Mouse (Mus musculus) midbrain, postnatal 0 days (tissue): ENCODE results near the gene Olfr1137. TPM values are rescaled to one million over a fixed set of nuclear protein-coding genes. Genes with fewer than 3 reads are reported as not detected.

ENCODE experiments used
- ATAC-seq: fragments of 200-750 bp; cut with Nextera tagmentation; 2 replicates; pipeline ENCODE4 v1.8.0; 2017; ENCODE audit warnings: moderate number of reproducible peaks, mild to moderate bottlenecking, moderate TSS enrichment, moderate library complexity; ENCODE audit not compliant: low FRiP score
- DNase-seq: peaks from one replicate; pipeline ENCODE4 v3.0.0-alpha.2; 2015; ENCODE audit warnings: low spot score
- H3K27ac ChIP-seq: fragments of 300-500 bp; sonication (generic); 2 replicates; pipeline ENCODE4 v1.5.1; 2014; ENCODE audit warnings: low read depth, mild to moderate bottlenecking, low read length, mixed read lengths
- H3K27me3 ChIP-seq: fragments of 300-500 bp; sonication (generic); 2 replicates; pipeline ENCODE4 v1.6.1; 2014; ENCODE audit warnings: low read length, control low read depth, mixed read lengths; ENCODE audit not compliant: insufficient read depth
- H3K36me3 ChIP-seq: fragments of 300-500 bp; sonication (generic); 2 replicates; pipeline ENCODE4 v1.6.1; 2014; ENCODE audit warnings: low read length, control low read depth, mixed read lengths; ENCODE audit not compliant: insufficient read depth
- H3K4me1 ChIP-seq: fragments of 300-500 bp; sonication (generic); 2 replicates; pipeline ENCODE4 v1.6.1; 2014; ENCODE audit warnings: mild to moderate bottlenecking, control low read depth, antibody characterized with exemption, low read length, mixed read lengths; ENCODE audit not compliant: insufficient read depth
- H3K4me2 ChIP-seq: fragments of 300-500 bp; sonication (generic); 2 replicates; pipeline ENCODE4 v1.6.1; 2014; ENCODE audit warnings: low read depth, mild to moderate bottlenecking, low read length, mixed read lengths; ENCODE audit not compliant: poor library complexity, severe bottlenecking
- H3K4me3 ChIP-seq: fragments of 300-500 bp; sonication (generic); 2 replicates; pipeline ENCODE4 v1.5.1; 2014; ENCODE audit warnings: low read depth, mild to moderate bottlenecking, low read length, moderate library complexity
- H3K9ac ChIP-seq: fragments of 300-500 bp; sonication (generic); replicated peaks from 2 replicates; pipeline ENCODE4 v1.6.1; 2014; ENCODE audit warnings: mild to moderate bottlenecking, low read length, moderate library complexity, mixed read lengths; ENCODE audit not compliant: poor library complexity, severe bottlenecking
- H3K9me3 ChIP-seq: fragments of 300-500 bp; sonication (generic); 2 replicates; pipeline ENCODE4 v1.6.1; 2016; ENCODE audit warnings: low read length, control low read depth
- CTCF ChIP-seq: IDR thresholded peaks from 2 replicates; pipeline ENCODE4 v1.5.1; 2016; ENCODE audit warnings: antibody characterized with exemption, mild to moderate bottlenecking
- WGBS: fragments of 180-500 bp; shearing (Covaris S2); extraction: QIAGEN DNeasy Blood & Tissue Kit; methylation state at CpG from one replicate; pipeline ENCODE4 v1.1.7; 2014; 5-methylcytosine and 5-hydroxymethylcytosine counted together
- polyA plus RNA-seq: library from polyadenylated mRNA; unstranded; fragments of >200 nt; fragmentation: Nextera tagmentation; extraction: Ambion mirVana; gene quantifications from 2 replicates; pipeline ENCODE4 v1.2.1, GENCODE M21; 2015
- total RNA-seq: library from RNA; depleted of rRNA; stranded (reverse); fragments of >200 nt; gene quantifications from 2 replicates; pipeline ENCODE4 v1.2.3, GENCODE M21; 2014; rRNA removed

The Olfr1137 gene
- total RNA-seq (not detected in 2 replicates), polyA plus RNA-seq (not detected in 2 replicates)

DNA sequence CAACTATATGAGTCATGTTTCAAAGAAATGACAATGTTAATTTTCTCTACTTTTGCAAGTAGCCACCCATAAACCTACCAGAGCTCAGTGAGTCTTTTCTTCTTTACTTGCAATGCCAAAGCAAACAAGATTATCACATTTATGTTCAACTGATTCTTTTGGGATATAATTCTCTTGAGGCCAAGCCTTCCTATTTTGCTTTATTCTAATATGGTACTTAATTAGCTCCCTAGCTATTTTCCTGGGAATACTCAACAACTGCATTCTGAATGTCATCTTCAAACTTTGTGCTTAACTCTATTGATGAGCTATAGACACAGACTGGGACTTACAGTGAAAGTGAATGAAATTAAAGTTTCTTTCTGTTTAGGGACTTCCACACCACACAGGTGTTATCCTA is at the start of gene Olfr1137:
TSS of gene Olfr1137 (minus strand) at position 101 of the 400 bp plus-strand sequence.
- ATAC-seq (no peak), DNase-seq (no peak)
- no peak within 1 kb of the TSS for H3K27ac ChIP-seq
- no peak within 1 kb of the TSS for H3K4me3 ChIP-seq
- no peaks in the 10 kb centered on the region for H3K27me3 ChIP-seq
- no peaks in the 10 kb centered on the region for H3K9me3 ChIP-seq
- TF ChIP-seq CTCF = no peak
- H3K4me1 ChIP-seq = no peaks in the 10 kb centered on the region
- H3K9ac ChIP-seq = no peak within 1 kb of the TSS
- H3K4me2 ChIP-seq = no peak within 1 kb of the TSS
- no peaks in the 10 kb centered on the region for H3K36me3 ChIP-seq

- no peaks in the 10 kb centered on the region for H3K27me3 ChIP-seq
- 85% methylated on average over 1 of the region's 1 CpGs for WGBS
Measured at GRCm38 (mm10) chr2:87753891-87754290, 40.9 kb upstream of the Olfr1137 start, which contains the start of gene Olfr1141. TSS of gene Olfr1141 (minus strand) at chr2:87753991.

DNA sequence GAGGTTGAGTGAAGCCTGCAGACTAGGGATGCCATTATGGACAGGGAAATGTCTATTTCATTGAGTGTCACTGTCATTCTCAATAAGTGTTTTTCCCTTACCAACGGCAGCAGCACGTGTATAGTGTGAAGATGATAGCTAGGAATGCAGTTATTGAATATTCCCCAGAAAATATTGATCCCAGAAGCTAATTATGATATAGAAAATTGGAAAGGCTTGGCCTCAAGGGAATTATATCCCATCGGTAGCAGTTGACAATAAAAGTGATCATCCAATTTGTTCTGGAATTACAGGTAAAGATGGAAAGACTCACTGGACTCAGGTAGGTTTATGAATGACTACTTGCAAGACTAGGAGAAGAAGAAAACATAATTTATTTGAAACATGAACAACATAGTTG is 30.5 kb upstream of the Olfr1137 start, which contains the start of gene Olfr1140:
TSS of gene Olfr1140 (plus strand) at position 301 of the 400 bp plus-strand sequence.
- H3K4me2 ChIP-seq = no peak within 1 kb of the TSS
- TF ChIP-seq CTCF = no peak
- no peak for ATAC-seq
- H3K9ac ChIP-seq = no peak within 1 kb of the TSS
- no peak within 1 kb of the TSS for H3K27ac ChIP-seq
- no peak within 1 kb of the TSS for H3K4me3 ChIP-seq
- no peaks in the 10 kb centered on the region for H3K36me3 ChIP-seq
- H3K27me3 ChIP-seq = no peaks in the 10 kb centered on the region
- WGBS = 74% methylated on average over 3 of the region's 3 CpGs
- H3K4me1 ChIP-seq = no peaks in the 10 kb centered on the region
- no peak for DNase-seq
- no peaks in the 10 kb centered on the region for H3K9me3 ChIP-seq

More at GRCm38 (mm10) chr2:87753891-87754290, 40.9 kb upstream of the Olfr1137 start, which contains the start of gene Olfr1141:
- Histone ChIP-seq H3K4me3 (no peak within 1 kb of the TSS), H3K9me3 (no peaks in the 10 kb centered on the region), H3K27ac (no peak within 1 kb of the TSS), H3K4me1 (no peaks in the 10 kb centered on the region), H3K4me2 (no peak within 1 kb of the TSS), H3K9ac (no peak within 1 kb of the TSS), H3K36me3 (no peaks in the 10 kb centered on the region)
- ATAC-seq = no peak
- no peak for TF ChIP-seq CTCF
- DNase-seq = no peak

- no peak within 1 kb of the TSS for H3K4me2 ChIP-seq
- H3K4me3 ChIP-seq = no peak within 1 kb of the TSS
- no peak for ATAC-seq
- H3K27me3 ChIP-seq = no peaks in the 10 kb centered on the region
- no peaks in the 10 kb centered on the region for H3K4me1 ChIP-seq
- H3K9ac ChIP-seq = no peak within 1 kb of the TSS
- TF ChIP-seq CTCF = no peak
- H3K27ac ChIP-seq = no peak within 1 kb of the TSS
- DNase-seq = no peak
- no peaks in the 10 kb centered on the region for H3K9me3 ChIP-seq
- 71% methylated on average over 1 of the region's 1 CpGs for WGBS
- H3K36me3 ChIP-seq = no peaks in the 10 kb centered on the region
Measured at GRCm38 (mm10) chr2:87739878-87740277, 26.9 kb upstream of the Olfr1137 start, which contains the start of gene Olfr1138. TSS of gene Olfr1138 (minus strand) at chr2:87739978.

GRCm38 (mm10) chr2:87693847-87694246 is 19.1 kb downstream of the Olfr1137 start, which contains the start of gene Olfr1136:
TSS of gene Olfr1136 (minus strand) at chr2:87693947.
- Histone ChIP-seq H3K9ac (no peak within 1 kb of the TSS), H3K9me3 (no peaks in the 10 kb centered on the region), H3K27me3 (no peaks in the 10 kb centered on the region), H3K4me2 (no peak within 1 kb of the TSS), H3K27ac (no peak within 1 kb of the TSS), H3K36me3 (no peaks in the 10 kb centered on the region), H3K4me1 (no peaks in the 10 kb centered on the region), H3K4me3 (no peak within 1 kb of the TSS)
- ATAC-seq (no peak), DNase-seq (no peak)
- TF ChIP-seq CTCF = no peak

DNA sequence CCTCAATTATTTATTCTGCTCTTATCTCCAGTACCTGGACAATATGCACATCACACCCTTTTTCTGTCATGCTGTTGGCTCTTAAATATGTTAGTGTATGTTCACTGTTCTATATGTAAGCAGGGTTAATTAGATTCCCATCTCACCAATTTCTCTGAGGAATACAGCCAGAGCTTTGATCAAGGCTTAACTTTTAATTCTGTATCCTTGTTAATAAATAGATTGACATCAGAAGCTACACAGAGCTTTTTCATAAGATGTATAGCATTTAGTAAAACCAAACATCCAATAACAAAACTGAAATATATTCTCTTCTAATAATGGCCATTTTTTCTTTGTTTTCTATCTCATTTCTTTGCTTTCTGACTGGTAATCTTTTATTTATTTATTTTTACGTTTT is 39.4 kb downstream of the Olfr1137 start, which contains the start of gene Olfr1135:
TSS of gene Olfr1135 (minus strand) at position 101 of the 400 bp plus-strand sequence.
- no peak for DNase-seq
- Histone ChIP-seq H3K4me3 (no peak within 1 kb of the TSS), H3K9ac (no peak within 1 kb of the TSS), H3K4me2 (no peak within 1 kb of the TSS), H3K36me3 (no peaks in the 10 kb centered on the region), H3K27ac (no peak within 1 kb of the TSS), H3K9me3 (no peaks in the 10 kb centered on the region), H3K4me1 (no peaks in the 10 kb centered on the region), H3K27me3 (no peaks in the 10 kb centered on the region)
- 14% methylated on average over 1 of the region's 1 CpGs for WGBS
- no peak for ATAC-seq
- no peak for TF ChIP-seq CTCF

Other genes starting within 250 kb of the Olfr1137 start
- gene Pramel7, start 216.1 kb downstream of the Olfr1137 start, total RNA-seq = not detected in 2 replicates
- not detected in 2 replicates for gene Pramel7, start 216.1 kb downstream of the Olfr1137 start, polyA plus RNA-seq
- gene Pramel6, start 206.6 kb downstream of the Olfr1137 start, total RNA-seq = not detected in 2 replicates
- not detected in 2 replicates for gene Pramel6, start 206.6 kb downstream of the Olfr1137 start, polyA plus RNA-seq
- gene Olfr153, start 181.4 kb downstream of the Olfr1137 start, total RNA-seq = 0.52 TPM in 1 of 2 replicates, not detected in the other
- gene Olfr153, start 181.4 kb downstream of the Olfr1137 start, polyA plus RNA-seq = not detected in 2 replicates
- not detected in 2 replicates for gene Olfr1128, start 167.6 kb downstream of the Olfr1137 start, total RNA-seq
- not detected in 2 replicates for gene Olfr1128, start 167.6 kb downstream of the Olfr1137 start, polyA plus RNA-seq
- not detected in 2 replicates for gene Olfr1129, start 139.3 kb downstream of the Olfr1137 start, total RNA-seq
- not detected in 2 replicates for gene Olfr1129, start 139.3 kb downstream of the Olfr1137 start, polyA plus RNA-seq
- not detected in 2 replicates for gene Olfr1130, start 107.0 kb downstream of the Olfr1137 start, total RNA-seq
- gene Olfr1130, start 107.0 kb downstream of the Olfr1137 start, polyA plus RNA-seq = not detected in 2 replicates
- gene Olfr1131, start 86.1 kb downstream of the Olfr1137 start, total RNA-seq = 0.38 TPM in 1 of 2 replicates, not detected in the other
- gene Olfr1131, start 86.1 kb downstream of the Olfr1137 start, polyA plus RNA-seq = not detected in 2 replicates
- gene Olfr1132, start 75.6 kb downstream of the Olfr1137 start, total RNA-seq = not detected in 2 replicates
- not detected in 2 replicates for gene Olfr1132, start 75.6 kb downstream of the Olfr1137 start, polyA plus RNA-seq
- gene Olfr1133, start 65.8 kb downstream of the Olfr1137 start, total RNA-seq = not detected in 2 replicates
- gene Olfr1133, start 65.8 kb downstream of the Olfr1137 start, polyA plus RNA-seq = not detected in 2 replicates
- not detected in 2 replicates for gene Olfr1134, start 54.7 kb downstream of the Olfr1137 start, total RNA-seq
- not detected in 2 replicates for gene Olfr1134, start 54.7 kb downstream of the Olfr1137 start, polyA plus RNA-seq
- not detected in 2 replicates for gene Olfr1135, start 39.5 kb downstream of the Olfr1137 start, total RNA-seq
- not detected in 2 replicates for gene Olfr1135, start 39.5 kb downstream of the Olfr1137 start, polyA plus RNA-seq
- gene Olfr1136, start 19.2 kb downstream of the Olfr1137 start, total RNA-seq = not detected in 2 replicates
- not detected in 2 replicates for gene Olfr1136, start 19.2 kb downstream of the Olfr1137 start, polyA plus RNA-seq
- gene Olfr1138, start 26.8 kb upstream of the Olfr1137 start, total RNA-seq = not detected in 2 replicates
- not detected in 2 replicates for gene Olfr1138, start 26.8 kb upstream of the Olfr1137 start, polyA plus RNA-seq
- gene Olfr1140, start 30.6 kb upstream of the Olfr1137 start, total RNA-seq = not detected in 2 replicates
- 0.16 TPM in 1 of 2 replicates, not detected in the other for gene Olfr1140, start 30.6 kb upstream of the Olfr1137 start, polyA plus RNA-seq
- gene Olfr1141, start 40.8 kb upstream of the Olfr1137 start, total RNA-seq = not detected in 2 replicates
- not detected in 2 replicates for gene Olfr1141, start 40.8 kb upstream of the Olfr1137 start, polyA plus RNA-seq
- not detected in 2 replicates for gene Olfr152, start 66.3 kb upstream of the Olfr1137 start, total RNA-seq
- not detected in 2 replicates for gene Olfr152, start 66.3 kb upstream of the Olfr1137 start, polyA plus RNA-seq
- not detected in 2 replicates for gene Olfr1143, start 87.4 kb upstream of the Olfr1137 start, total RNA-seq
- not detected in 2 replicates for gene Olfr1143, start 87.4 kb upstream of the Olfr1137 start, polyA plus RNA-seq
- gene Olfr1145, start 96.6 kb upstream of the Olfr1137 start, total RNA-seq = not detected in 2 replicates
- not detected in 2 replicates for gene Olfr1145, start 96.6 kb upstream of the Olfr1137 start, polyA plus RNA-seq
- not detected in 2 replicates for gene Olfr1148, start 117.4 kb upstream of the Olfr1137 start, total RNA-seq
- not detected in 2 replicates for gene Olfr1148, start 117.4 kb upstream of the Olfr1137 start, polyA plus RNA-seq
- gene Olfr1150-ps1, start 130.8 kb upstream of the Olfr1137 start, total RNA-seq = not detected in 2 replicates
- gene Olfr1150-ps1, start 130.8 kb upstream of the Olfr1137 start, polyA plus RNA-seq = not detected in 2 replicates
- not detected in 2 replicates for gene Olfr1151, start 142.7 kb upstream of the Olfr1137 start, total RNA-seq
- gene Olfr1151, start 142.7 kb upstream of the Olfr1137 start, polyA plus RNA-seq = not detected in 2 replicates
- under 0.01 TPM in 1 of 2 replicates, not detected in the other for gene Olfr1152, start 153.3 kb upstream of the Olfr1137 start, total RNA-seq
- not detected in 2 replicates for gene Olfr1152, start 153.3 kb upstream of the Olfr1137 start, polyA plus RNA-seq
- gene Olfr1153, start 181.8 kb upstream of the Olfr1137 start, total RNA-seq = not detected in 2 replicates
- not detected in 2 replicates for gene Olfr1153, start 181.8 kb upstream of the Olfr1137 start, polyA plus RNA-seq
- not detected in 2 replicates for gene Olfr1154, start 192.0 kb upstream of the Olfr1137 start, total RNA-seq
- not detected in 2 replicates for gene Olfr1154, start 192.0 kb upstream of the Olfr1137 start, polyA plus RNA-seq
- gene Olfr1155, start 232.0 kb upstream of the Olfr1137 start, total RNA-seq = not detected in 2 replicates
- not detected in 2 replicates for gene Olfr1155, start 232.0 kb upstream of the Olfr1137 start, polyA plus RNA-seq
- gene Olfr1156, start 239.9 kb upstream of the Olfr1137 start, total RNA-seq = not detected in 2 replicates
- gene Olfr1156, start 239.9 kb upstream of the Olfr1137 start, polyA plus RNA-seq = not detected in 2 replicates